Mouse (Mus musculus) gastrocnemius, adult 2 months (tissue): ENCODE measurements around the gene Slc16a9. TPM values are rescaled to one million over a fixed set of nuclear protein-coding genes. Genes with fewer than 3 reads are reported as not detected.
"Not testable (repeated sequence)": the region's sequence is repeated elsewhere in the genome, so short reads cannot be mapped to it uniquely, and the experiment has no call there.

Source experiments
- DNase-seq: peaks from one replicate; pipeline ENCODE4 v3.0.0; 2022
- H3K27ac ChIP-seq: fragments of 200-600 bp; 2 replicates; pipeline ENCODE4 v1.8.1; 2022; ENCODE audit warnings: mild to moderate bottlenecking
- H3K4me3 ChIP-seq: fragments of 200-600 bp; 2 replicates; pipeline ENCODE4 v1.8.1; 2022; ENCODE audit warnings: mild to moderate bottlenecking, moderate library complexity
- CTCF ChIP-seq: fragments of 200-600 bp; IDR thresholded peaks from 2 replicates; pipeline ENCODE4 v1.8.1; 2022; ENCODE audit warnings: antibody characterized with exemption, mild to moderate bottlenecking, moderate library complexity
- intact Hi-C: fragments of 180-260 bp; cut with DNase I; formaldehyde crosslinking; loops from one replicate; pipeline ENCODE4 v1.15.1; 2025
- total RNA-seq, 2 experiments: library from RNA; stranded (reverse); gene quantifications; 2 replicates each; pipeline ENCODE4 v1.2.3; 2021

The Slc16a9 gene
- total RNA-seq, 2 experiments from 2014 or later: 5.0 to 9.6 TPM

DNA sequence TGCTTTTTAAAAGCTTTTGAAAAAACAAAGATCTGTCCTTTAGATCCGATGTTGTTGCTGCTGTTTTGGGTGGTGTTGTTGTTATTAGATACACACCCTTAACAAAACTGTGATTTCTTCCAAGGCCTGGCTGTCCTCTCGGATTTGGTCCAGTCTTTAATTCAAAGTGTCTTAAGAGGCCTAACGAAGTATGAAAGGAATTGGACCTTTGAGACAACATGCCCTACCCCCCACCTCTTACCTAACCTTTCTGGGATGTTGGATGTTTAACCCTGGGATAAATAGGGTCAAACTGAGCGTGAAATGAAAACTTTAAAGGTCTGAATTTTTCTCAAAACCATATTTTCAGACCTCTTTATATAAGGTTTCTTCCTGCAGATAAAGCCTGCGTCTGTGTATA, 23.9 kb upstream of the Slc16a9 start:
- H3K4me3 ChIP-seq: no peak overlapping the region
- TF ChIP-seq CTCF: no peak
- intact Hi-C loops: no loop called here
- no peak for DNase-seq
- H3K27ac ChIP-seq: no peak overlapping the region

DNA sequence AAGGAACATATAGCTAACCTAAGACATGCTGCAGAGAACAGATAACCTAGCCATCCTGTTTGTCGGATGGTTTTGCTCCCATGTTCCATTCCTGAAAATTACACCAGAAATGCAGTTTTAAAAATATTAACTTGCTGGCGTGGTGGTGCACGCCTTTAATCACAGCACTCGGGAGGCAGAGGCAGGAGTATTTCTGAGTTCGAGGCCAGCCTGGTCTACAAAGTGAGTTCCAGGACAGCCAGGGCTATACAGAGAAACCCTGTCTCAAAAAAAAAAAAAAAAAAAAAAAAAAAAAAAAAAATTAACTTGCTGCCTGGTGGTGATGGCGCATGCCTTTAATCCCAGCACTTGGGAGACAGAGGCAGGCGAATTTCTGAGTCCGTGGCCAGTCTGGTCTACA, 22.7 kb upstream of the Slc16a9 start:
- DNase-seq, H3K4me3 ChIP-seq, H3K27ac ChIP-seq, intact Hi-C loops: not testable (repeated sequence)

DNA sequence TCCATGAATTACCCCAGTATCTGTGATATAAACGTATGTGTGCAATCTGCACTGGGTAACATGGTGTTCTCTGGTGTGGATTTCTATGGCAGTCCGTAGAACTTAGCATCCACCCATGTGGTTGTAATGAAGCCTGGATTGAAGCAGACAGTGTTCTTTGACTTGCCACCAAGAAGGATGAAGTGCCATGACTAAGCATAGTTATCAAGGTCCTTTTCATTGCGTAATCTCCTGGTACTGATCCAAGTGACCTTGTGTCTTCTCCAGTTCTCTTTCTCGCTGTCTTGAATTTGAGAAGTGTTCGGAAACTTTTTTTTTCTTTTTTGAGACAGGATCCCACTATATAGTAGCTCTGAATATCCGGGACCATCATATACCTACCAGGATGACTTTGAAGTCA, 20.3 kb upstream of the Slc16a9 start:
- Histone ChIP-seq H3K27ac (peak overlapping the region; percentile 72), H3K4me3 (no peak overlapping the region)
- DNase-seq: no peak
- intact Hi-C loops: loop anchor here (2.0 kb wide), 1 partner anchor 18 kb away; no protein-coding TSS in a partner anchor
- TF ChIP-seq CTCF: no peak

GRCm38 (mm10) chr10:70225760-70226159, 19.1 kb upstream of the Slc16a9 start:
- Histone ChIP-seq H3K4me3 (no peak overlapping the region), H3K27ac (peak overlapping the region; percentile 72)
- intact Hi-C loops: loop anchor here (2.0 kb wide), 2 partner anchors 19 kb away; partner anchors contain the start of gene Slc16a9
- no peak for TF ChIP-seq CTCF
- DNase-seq: no peak

GRCm38 (mm10) chr10:70226608-70227007, 18.3 kb upstream of the Slc16a9 start:
- H3K4me3 ChIP-seq: no peak overlapping the region
- no peak for DNase-seq
- TF ChIP-seq CTCF: no peak
- intact Hi-C loops: loop anchor here (2.0 kb wide), 1 partner anchor 18 kb away; the partner anchor contains the start of gene Slc16a9
- H3K27ac ChIP-seq: peak overlapping the region; percentile 16; the same call in 1 of the 2 replicates

- peak overlapping the region; percentile 39 for H3K4me3 ChIP-seq
- DNase-seq: peak; percentile 86
- no peak for TF ChIP-seq CTCF
- intact Hi-C loops: no loop called here
- H3K27ac ChIP-seq: peak overlapping the region; percentile 81
Measured at GRCm38 (mm10) chr10:70230352-70230751, 14.5 kb upstream of the Slc16a9 start.

GRCm38 (mm10) chr10:70237936-70238335, 7.0 kb upstream of the Slc16a9 start:
- intact Hi-C loops: no loop called here
- no peak for DNase-seq
- no peak for TF ChIP-seq CTCF
- no peak overlapping the region for H3K4me3 ChIP-seq
- H3K27ac ChIP-seq: no peak overlapping the region

DNA sequence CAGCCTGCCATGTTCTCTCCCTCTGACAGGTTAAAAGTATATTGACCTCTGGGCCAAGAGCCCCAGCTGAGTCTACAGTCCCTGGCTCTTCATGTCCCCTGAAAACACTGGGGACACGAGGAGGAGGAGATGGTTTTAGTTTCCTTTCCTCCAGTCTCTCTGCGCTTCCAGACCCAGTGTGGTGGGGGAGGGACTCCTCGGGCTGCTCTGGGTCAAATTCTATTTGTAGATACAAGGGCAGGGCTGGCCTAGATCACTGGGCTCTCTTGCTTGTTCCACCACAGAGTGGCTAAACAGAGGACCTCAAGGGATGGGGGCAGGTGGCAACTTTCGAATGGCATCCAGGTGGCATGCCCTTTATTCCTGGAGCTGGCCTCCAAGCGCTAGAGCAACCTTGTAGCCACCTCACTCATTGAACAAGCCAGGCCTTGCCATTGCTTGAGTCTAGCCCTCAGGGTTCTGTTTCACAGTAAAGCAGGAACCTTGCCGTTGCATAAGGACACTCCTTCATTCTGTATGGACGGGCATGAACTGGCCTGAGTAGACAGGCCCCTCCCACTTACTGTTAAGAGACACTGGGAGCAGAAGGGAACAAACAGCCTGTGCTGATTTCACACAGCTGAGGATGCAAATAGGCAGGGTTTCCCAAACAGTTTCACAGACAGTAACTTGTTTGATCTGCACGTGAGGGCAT, 2.0 kb upstream of the Slc16a9 start:
- no peak overlapping the region for H3K4me3 ChIP-seq
- intact Hi-C loops: loop anchor here (2.0 kb wide), 1 partner anchor 38 kb away; the partner anchor contains the start of gene Mrln
- DNase-seq: peak; percentile 76
- TF ChIP-seq CTCF: no peak
- H3K27ac ChIP-seq: peak overlapping the region; percentile 81

- peak; percentile 69 for DNase-seq
- intact Hi-C loops: loop anchor here (2.0 to 5.0 kb wide), 3 partner anchors 19 to 73 kb away; no protein-coding TSS in a partner anchor
- peak overlapping the region; percentile 93 for H3K27ac ChIP-seq
- peak overlapping the region; percentile 94 for H3K4me3 ChIP-seq
- TF ChIP-seq CTCF: no peak
Measured at GRCm38 (mm10) chr10:70245559-70245945, 652 bp downstream of the Slc16a9 start.

GRCm38 (mm10) chr10:70246076-70246475, 1.2 kb downstream of the Slc16a9 start:
- intact Hi-C loops: loop anchor here (5.0 kb wide), 1 partner anchor 51 kb away; no protein-coding TSS in a partner anchor
- DNase-seq: no peak
- TF ChIP-seq CTCF: no peak
- peak overlapping the region; percentile 94 for H3K4me3 ChIP-seq
- H3K27ac ChIP-seq: peak overlapping the region; percentile 93

DNA sequence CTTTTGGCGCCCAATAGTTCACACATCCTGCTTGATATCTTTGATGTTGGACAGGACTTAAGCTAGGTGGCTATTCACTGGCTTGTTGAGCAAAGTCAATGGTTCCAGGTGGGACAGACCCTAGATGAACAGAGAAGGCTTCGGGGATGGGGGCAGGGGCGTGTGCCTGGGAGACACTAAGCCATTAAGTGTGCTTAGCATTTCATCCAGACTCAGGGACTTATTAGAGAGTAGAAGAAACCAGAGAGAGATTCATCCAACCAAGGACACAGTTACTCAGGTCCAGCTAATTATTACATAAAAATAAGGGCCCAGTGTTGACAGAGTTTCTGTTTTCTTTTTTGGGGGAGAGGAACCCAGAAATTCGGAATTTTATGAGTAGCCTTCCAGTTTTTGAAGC, 5.5 kb downstream of the Slc16a9 start:
- intact Hi-C loops: no loop called here
- no peak for DNase-seq
- no peak overlapping the region for H3K4me3 ChIP-seq
- no peak for TF ChIP-seq CTCF
- peak overlapping the region; percentile 31 for H3K27ac ChIP-seq

GRCm38 (mm10) chr10:70250766-70251165, 5.9 kb downstream of the Slc16a9 start:
- intact Hi-C loops: no loop called here
- TF ChIP-seq CTCF: no peak
- peak; percentile 63 for DNase-seq
- Histone ChIP-seq H3K27ac (peak overlapping the region; percentile 31), H3K4me3 (no peak overlapping the region)

GRCm38 (mm10) chr10:70254666-70255065, 9.8 kb downstream of the Slc16a9 start:
- peak; percentile 34 for DNase-seq
- no peak for TF ChIP-seq CTCF
- Histone ChIP-seq H3K4me3 (no peak overlapping the region), H3K27ac (no peak overlapping the region)
- intact Hi-C loops: no loop called here

DNA sequence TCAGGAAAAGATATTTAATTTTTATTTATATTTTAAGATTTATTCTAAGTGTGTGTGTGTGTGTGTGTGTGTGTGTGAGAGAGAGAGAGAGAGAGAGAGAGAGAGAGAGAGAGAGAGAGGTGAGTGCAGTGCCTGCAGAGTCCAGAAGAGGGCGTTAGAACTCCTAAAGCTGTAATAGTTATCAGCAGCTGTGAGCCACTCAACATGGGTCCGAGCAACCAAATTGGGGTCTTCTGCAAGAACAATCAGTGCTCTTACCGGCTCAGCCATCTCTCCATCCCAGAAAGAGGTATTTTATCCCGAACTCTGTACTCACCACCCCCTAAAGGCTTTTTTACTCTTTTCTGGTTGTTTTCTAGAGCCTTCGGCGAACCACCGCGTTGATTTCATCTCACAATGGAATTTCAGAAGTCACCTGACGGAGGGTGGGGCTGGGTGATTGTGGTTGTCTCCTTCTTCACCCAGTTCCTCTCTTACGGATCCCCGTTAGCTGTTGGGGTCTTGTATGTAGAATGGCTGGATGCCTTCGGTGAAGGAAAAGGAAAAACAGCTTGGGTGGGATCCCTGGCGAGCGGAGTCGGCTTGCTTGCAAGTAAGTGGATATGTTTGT, 10.8 kb downstream of the Slc16a9 start:
- Histone ChIP-seq H3K4me3 (no peak overlapping the region), H3K27ac (no peak overlapping the region)
- DNase-seq: no peak
- intact Hi-C loops: no loop called here
- peak; percentile 22; the same call in 1 of the 2 replicates for TF ChIP-seq CTCF
